Mouse (Mus musculus): Measurements from ENCODE around the gene N4bp3.
"Not testable (repeated sequence)": the region's sequence is repeated elsewhere in the genome, so short reads cannot be mapped to it uniquely, and the experiment has no call there.

The N4bp3 gene

GRCm38 (mm10) chr11:51629651-51630314 is 20.9 kb downstream of the N4bp3 start:
- no peak for DNase-seq (ENCODE audit: low read depth, low spot score)

GRCm38 (mm10) chr11:51627907-51628306 is 22.7 kb downstream of the N4bp3 start:
- DNase-seq (ENCODE audit: low read depth, low spot score) = no peak

GRCm38 (mm10) chr11:51627425-51627824 is 23.2 kb downstream of the N4bp3 start:
- DNase-seq (ENCODE audit: low read depth, low spot score) = no peak

- DNase-seq (ENCODE audit: low read depth, low spot score) = no peak
These were observed 25.3 kb downstream of the N4bp3 start for GRCm38 (mm10) chr11:51625187-51625820.

- no peak for DNase-seq (ENCODE audit: low read depth, low spot score)
These were observed 27.6 kb downstream of the N4bp3 start for GRCm38 (mm10) chr11:51622971-51623491.

- no peak for DNase-seq (ENCODE audit: low read depth, low spot score)
These were observed 28.9 kb downstream of the N4bp3 start for GRCm38 (mm10) chr11:51621776-51622175.

- DNase-seq (ENCODE audit: low read depth, low spot score) = no peak
These were observed 30.6 kb downstream of the N4bp3 start for GRCm38 (mm10) chr11:51620084-51620483.

- DNase-seq (ENCODE audit: low read depth, low spot score) = peak; percentile 86
These were observed 31.1 kb downstream of the N4bp3 start, which contains the start of gene Nhp2 for GRCm38 (mm10) chr11:51619409-51620060. Gene Nhp2 (plus strand): TSS chr11:51619735.

- no peak for DNase-seq (ENCODE audit: low read depth, low spot score)
These were observed 31.7 kb downstream of the N4bp3 start for GRCm38 (mm10) chr11:51618894-51619408.

- no peak for DNase-seq (ENCODE audit: low read depth, low spot score)
These were observed 32.9 kb downstream of the N4bp3 start for GRCm38 (mm10) chr11:51617693-51618092.

- DNase-seq (ENCODE audit: low read depth, low spot score) = not testable (repeated sequence)
These were observed 34.5 kb downstream of the N4bp3 start for GRCm38 (mm10) chr11:51616113-51616512.

GRCm38 (mm10) chr11:51615601-51616000 is 35.0 kb downstream of the N4bp3 start:
- peak; percentile 73 for DNase-seq (ENCODE audit: low read depth, low spot score)

- DNase-seq (ENCODE audit: low read depth, low spot score) = no peak
These were observed 35.5 kb downstream of the N4bp3 start for GRCm38 (mm10) chr11:51615129-51615528.

- no peak for DNase-seq (ENCODE audit: low read depth, low spot score)
These were observed 36.4 kb downstream of the N4bp3 start for GRCm38 (mm10) chr11:51614256-51614655.

GRCm38 (mm10) chr11:51609940-51610339 is 40.7 kb downstream of the N4bp3 start:
- not testable (repeated sequence) for DNase-seq (ENCODE audit: low read depth, low spot score)

- DNase-seq (ENCODE audit: low read depth, low spot score) = no peak
These were observed 41.3 kb downstream of the N4bp3 start for GRCm38 (mm10) chr11:51609266-51609909.

GRCm38 (mm10) chr11:51607096-51607738 is 43.4 kb downstream of the N4bp3 start:
- DNase-seq (ENCODE audit: low read depth, low spot score) = no peak

GRCm38 (mm10) chr11:51606447-51607095 is 44.1 kb downstream of the N4bp3 start, which contains the start of gene Hnrnpab:
Gene Hnrnpab (minus strand): TSS chr11:51606847.
- peak; percentile 97 for DNase-seq (ENCODE audit: low read depth, low spot score)

- DNase-seq (ENCODE audit: low read depth, low spot score) = peak; percentile 76
These were observed 44.8 kb downstream of the N4bp3 start for GRCm38 (mm10) chr11:51605602-51606446.

- DNase-seq (ENCODE audit: low read depth, low spot score) = no peak
These were observed 48.4 kb downstream of the N4bp3 start for GRCm38 (mm10) chr11:51602253-51602652.

Data from c-Kit-negative CD71-positive TER-119-positive erythroid progenitor cells, embryonic 14.5 days (primary cell).